Mouse (Mus musculus): ENCODE data around the gene Dnajb12.
"Not testable (repeated sequence)": the region's sequence is repeated elsewhere in the genome, so short reads cannot be mapped to it uniquely, and the experiment has no call there.

Dnajb12 gene

DNA sequence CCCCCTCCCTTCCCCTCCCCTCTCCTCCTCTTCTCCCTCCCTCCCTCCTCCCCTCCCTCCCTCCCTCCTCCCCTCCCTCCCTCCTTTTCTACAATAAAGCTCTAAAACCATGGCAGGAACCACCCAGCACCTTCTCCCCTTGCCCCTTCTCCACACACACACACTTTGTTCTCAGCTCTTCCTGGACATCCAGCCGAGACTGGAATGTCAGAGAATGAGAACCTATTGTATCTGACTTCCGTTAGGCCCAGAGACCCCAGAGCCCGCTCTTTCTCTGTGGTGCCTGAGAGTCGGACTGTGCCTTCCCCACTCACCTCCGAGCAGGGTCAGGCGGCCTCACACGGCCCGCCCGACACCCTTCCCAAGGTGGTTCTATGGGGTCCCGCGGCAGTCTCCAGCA lies 11.1 kb upstream of the Dnajb12 start:
- in situ Hi-C loops (cut with MboI; ENCODE audit: low sequenced_read_pairs) = loop anchor here (10.0 to 25.0 kb wide), 2 partner anchors 553 to 706 kb away; no protein-coding TSS in a partner anchor

DNA sequence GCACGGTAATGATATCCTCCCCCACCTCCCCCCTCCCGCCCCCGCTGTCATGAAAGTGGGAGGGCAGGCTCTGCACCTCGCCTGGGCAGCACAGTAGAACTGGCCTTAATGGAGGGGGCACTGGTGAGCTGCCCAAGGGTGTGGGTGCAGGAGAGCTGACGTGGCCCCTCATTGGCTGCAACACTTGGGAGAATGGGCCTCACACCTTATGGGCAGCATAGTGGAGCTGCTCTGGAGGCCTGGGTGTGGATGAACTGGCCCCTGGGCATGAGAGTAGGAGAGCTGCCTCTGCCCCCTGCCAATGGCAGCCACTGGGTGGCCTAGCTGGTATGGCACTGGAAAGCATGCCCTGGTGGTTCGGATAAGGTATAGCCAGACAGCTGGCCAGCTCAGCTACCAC lies 9.3 kb upstream of the Dnajb12 start:
- in situ Hi-C loops (cut with MboI; ENCODE audit: low sequenced_read_pairs) = loop anchor here (25.0 kb wide), 1 partner anchor 708 kb away; no protein-coding TSS in a partner anchor

DNA sequence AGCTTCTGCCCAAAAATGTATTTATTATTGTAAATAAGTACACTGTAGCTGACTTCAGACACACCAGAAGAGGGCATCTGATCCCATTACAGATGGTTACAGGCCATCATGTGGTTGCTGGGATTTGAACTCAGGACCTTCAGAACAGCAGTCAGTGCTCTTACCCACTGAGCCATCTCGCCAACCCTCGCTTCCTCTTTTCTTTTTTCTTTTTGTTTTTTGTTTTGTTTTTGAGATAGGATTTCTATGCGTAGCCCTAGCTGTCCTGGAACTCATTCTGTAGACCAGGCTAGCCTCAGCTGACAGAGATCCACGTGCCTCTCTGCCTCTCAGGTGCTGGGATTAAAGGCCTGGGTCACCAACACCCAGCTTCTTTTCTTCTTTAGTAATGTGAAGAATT lies 6.7 kb upstream of the Dnajb12 start:
- in situ Hi-C loops (cut with MboI; ENCODE audit: low sequenced_read_pairs) = loop anchor here (25.0 kb wide), 1 partner anchor 710 kb away; no protein-coding TSS in a partner anchor

DNA sequence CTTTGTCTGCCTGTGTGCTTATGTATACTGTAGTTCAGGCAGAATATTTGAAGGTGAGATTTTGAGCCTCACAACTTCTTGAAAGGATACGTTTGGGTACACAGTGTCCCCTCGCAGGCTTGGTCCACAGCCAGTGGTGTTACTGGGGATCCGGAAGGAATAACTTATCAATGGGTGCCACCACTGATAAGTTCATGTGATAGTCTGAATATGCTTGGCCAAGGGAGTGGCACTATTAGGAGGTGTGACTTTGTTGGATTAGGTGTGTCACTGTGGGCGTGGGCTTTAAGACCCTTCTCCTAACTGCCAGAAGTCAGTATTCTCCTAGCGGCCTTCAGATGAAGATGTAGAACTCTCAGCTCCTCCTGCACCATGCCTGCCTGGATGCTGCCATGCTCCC lies 6.2 kb upstream of the Dnajb12 start:
- in situ Hi-C loops (cut with MboI; ENCODE audit: low sequenced_read_pairs) = loop anchor here (25.0 kb wide), 1 partner anchor 711 kb away; no protein-coding TSS in a partner anchor

DNA sequence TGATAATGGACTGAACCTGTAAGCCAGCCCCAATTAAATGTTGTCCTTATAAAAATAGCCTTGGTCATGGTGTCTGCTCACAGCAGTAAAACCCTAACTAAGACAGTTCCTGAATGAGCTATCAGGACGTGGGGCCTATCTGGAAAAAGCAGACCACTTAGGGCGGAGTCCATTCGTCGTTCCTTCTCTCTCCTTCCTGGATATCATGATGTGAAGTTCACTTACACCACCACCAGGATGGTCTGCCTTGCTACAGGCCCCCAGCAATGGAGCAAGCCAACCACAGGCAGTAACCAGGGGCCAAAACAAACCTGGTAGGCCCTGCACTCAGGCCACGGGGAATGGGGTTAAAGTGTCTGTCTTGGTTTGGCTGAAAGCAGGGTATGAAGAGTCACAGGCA lies 5.7 kb upstream of the Dnajb12 start:
- in situ Hi-C loops (cut with MboI; ENCODE audit: low sequenced_read_pairs) = loop anchor here (25.0 kb wide), 1 partner anchor 711 kb away; no protein-coding TSS in a partner anchor

DNA sequence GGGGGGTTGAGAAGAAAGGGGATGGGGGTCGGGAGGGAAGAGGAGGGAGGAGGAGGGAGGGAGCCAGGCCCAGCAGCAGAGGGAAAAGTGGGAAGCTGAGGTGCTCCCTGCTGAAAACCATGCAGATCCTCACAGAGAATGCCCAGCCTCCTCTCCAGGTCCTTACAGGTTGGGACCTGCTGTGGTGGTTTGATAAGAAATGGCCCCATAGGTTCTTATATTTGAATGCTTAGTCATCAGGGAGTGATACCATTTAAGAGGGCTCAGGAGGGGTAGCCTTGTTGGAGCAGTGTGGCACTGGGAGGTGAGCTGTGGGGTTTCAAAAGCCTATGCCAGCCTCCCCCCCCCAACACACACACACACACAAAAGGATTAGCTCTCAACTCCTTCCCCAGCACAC lies 4.0 kb upstream of the Dnajb12 start:
- in situ Hi-C loops (cut with MboI; ENCODE audit: low sequenced_read_pairs) = no loop called here

DNA sequence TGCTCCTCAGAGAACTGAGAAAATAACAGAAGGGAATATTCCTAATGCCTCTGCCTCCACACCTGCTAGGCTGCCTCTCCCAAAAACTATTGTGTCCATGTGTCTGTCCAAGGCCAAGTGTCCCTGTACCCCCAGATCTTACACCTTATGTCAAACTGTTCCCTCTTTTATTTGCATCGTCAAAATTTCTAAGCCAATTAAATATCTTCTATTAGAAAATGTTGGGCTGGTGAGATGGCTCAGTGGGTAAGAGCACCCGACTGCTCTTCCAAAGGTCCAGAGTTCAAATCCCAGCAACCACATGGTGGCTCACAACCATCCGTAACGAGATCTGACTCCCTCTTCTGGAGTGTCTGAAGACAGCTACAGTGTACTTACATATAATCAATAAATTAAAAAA lies 2.7 kb upstream of the Dnajb12 start:
- in situ Hi-C loops (cut with MboI; ENCODE audit: low sequenced_read_pairs) = not testable (repeated sequence)

DNA sequence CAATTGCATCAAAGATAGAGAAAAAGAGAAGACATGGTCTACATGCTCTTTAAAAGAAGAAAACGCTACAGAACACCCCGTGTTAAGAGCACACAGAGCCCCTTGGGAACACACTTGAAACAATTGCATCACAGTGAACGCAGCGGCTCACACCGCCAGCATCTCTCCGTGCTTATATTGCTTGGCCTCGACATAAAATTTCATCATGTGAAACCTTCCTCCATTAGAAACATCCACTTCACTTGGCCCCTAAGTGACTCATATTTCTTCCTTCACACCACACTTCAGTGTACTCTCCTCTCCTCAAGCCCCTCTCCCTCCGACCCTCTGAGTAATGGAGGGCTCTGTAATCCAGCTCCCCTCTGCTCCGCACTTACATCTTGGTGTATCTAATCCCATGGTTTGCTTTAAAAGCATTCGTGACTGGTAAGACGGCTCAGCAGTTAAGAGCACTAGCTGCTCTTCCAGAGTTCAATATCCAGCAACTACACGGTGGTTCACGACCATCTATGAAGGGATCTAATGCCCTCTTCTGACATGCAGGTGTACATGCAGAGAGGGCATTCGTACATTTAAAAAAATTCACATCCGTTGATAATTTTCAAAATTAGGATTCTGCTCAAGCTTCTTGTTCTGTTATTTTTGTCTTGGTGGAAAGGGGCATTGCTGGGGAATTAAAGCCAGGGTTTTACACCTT lies 1.8 kb upstream of the Dnajb12 start:
- in situ Hi-C loops (cut with MboI; ENCODE audit: low sequenced_read_pairs) = no loop called here

DNA sequence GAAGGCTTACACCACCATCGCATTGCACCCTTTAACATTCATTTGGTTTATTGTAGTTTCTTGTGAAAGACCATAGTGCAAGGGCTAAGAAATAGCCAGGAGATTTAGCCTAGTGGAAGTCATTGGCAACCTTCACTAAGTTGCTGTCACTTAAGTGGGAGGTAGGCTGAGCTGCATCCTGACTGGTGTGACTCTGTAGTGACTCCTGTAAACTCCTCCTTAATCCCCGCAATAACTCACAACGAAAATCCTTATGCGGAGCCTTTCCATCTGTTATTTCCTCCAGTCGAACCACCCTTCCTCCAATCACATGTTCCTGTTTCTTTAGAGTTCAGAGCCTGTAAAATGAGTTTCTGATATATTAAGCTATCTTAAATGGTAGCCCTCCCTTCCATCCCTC lies 533 bp upstream of the Dnajb12 start:
- in situ Hi-C loops (cut with MboI; ENCODE audit: low sequenced_read_pairs) = no loop called here

DNA sequence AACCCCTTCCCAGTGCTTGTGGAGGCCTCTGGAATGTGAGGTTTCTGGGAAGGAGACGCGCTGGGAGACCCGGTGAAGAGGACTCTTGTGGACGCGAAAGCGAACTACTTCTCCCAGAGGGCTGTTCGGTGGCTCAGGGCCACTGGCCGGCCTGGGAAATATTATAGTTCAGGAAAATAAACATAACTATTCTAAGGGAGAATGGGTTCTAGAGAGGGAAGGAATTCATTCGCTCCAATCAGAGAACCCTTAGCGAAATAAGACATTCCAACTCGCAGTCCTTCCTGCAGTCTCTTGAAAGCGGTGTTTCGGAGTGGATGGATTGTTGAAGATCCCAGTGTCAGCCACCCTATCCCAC lies 652 bp downstream of the Dnajb12 start:
- in situ Hi-C loops (cut with MboI; ENCODE audit: low sequenced_read_pairs) = no loop called here

DNA sequence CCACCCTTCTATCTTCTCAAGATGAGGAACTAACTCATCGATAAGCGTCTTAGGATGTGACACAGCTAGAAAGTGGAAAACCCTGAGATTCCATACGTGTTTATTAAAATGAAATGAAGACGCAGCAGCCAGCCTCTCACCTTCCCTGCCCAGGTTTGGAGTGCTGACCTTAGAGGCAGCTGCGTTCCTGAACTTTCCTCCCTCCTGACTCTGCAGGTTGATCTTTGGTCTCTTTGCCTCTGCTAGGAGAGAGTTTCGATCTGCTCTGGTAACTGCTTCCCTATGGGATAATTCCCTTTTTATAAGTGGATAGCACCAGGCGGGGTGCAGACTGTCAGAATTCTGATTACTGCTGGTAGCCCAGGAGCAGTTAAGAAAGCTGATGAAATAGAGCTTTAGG lies 1.5 kb downstream of the Dnajb12 start:
- in situ Hi-C loops (cut with MboI; ENCODE audit: low sequenced_read_pairs) = no loop called here

DNA sequence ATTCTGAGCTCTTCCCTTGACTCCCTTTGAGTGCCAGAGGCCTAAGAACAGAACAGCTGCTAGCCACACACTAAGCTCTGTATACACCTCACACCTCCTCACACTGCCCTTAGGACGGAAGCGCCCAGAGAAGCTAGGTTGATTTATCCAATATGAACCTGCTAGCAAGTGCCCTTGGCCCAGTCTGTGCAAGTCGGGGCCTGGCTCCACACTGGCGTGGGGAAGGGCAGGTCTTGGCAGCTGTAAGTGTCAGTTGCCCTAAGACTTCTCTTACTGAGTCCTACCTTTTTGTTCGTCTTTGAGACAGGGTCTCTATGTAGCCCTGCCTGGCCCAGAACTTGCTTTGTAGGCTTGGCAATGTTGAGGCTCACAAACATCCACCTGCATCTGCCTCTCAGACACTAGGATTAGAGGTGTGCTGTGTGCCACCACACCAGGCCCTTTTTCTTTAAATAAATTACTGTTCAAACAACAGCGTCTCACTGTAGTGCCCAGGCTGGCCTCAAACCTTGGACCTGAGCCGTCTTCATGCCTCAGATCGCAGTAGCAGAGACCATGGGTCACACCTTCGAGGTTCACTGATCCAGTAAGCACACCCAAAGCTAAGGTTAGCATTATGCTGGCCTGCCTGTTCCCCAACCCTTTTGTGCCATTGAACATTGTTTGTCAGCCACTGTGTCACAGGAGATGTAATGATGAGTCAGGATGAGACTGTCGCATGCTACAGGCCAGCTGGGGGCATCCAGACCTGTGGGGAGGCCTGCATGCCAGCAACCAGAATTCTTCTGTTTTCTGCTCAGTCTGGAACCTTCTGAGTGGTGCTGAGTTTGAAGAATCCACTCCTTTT lies 5.2 kb downstream of the Dnajb12 start:
- in situ Hi-C loops (cut with MboI; ENCODE audit: low sequenced_read_pairs) = loop anchor here (5.0 kb wide), 1 partner anchor 68 kb away; the partner anchor contains the start of gene Ddit4

DNA sequence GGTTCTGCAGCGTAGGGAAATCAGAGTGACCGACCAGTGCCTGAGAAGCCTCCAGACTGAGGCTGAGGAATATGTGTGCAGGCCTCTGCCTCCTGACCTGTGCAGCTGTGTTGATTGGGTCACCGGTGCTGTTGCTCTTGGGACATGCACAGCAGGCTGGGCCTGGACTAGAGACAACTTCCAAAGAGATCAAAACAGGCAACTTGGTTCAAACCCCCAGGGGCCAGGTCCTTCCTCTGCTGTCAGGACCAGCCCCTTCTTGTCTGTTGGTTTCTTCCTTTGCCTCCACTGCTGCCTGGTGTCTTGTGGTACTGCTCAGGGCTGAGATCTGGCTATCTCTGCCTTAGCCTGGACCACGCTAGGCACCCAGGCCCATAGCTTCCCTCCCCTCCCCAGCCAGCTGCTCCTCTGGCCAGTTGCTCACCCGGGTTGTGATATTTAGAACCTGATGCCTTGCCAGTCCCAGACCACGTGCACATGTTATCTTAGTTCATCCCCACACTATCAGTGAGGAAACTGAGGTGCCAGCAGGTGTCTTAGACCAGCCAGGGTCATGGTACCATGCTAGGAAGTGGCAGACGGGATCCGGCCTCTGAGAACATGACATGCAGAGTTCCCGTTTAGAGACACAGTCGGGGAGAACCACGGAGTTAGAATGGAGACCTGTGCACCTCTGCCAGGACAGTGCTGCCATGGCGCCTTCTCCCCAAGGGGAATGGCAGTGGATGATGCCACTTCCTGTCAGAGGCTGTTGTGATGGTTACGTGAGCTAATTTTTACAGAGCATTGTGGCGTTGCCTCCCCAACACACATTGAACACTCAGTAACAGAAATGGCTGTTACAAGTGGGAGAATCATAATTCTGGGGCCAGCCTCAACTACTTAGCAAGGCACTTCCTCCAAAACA lies 6.1 kb downstream of the Dnajb12 start:
- in situ Hi-C loops (cut with MboI; ENCODE audit: low sequenced_read_pairs) = loop anchor here (5.0 kb wide), 1 partner anchor 67 kb away; the partner anchor contains the start of gene Ddit4

DNA sequence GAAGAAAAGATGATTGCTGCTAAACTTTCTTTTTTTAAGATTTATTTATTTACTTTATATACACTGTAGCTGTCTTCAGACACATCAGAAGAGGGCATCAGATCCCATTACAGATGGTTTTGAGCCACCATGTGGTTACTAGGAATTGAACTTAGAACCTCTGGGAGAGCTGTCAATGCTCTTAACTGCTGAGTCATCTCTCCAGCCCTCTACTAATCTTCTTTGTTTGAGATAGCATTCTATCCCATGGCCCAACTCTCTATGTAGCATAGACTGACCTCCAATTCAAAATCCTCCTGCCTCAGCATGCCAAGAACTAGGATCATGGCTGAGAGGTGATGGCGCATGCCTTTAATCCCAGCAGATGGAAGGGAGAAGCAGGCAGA lies 6.7 kb downstream of the Dnajb12 start:
- in situ Hi-C loops (cut with MboI; ENCODE audit: low sequenced_read_pairs) = loop anchor here (5.0 kb wide), 1 partner anchor 66 kb away; the partner anchor contains the start of gene Ddit4

DNA sequence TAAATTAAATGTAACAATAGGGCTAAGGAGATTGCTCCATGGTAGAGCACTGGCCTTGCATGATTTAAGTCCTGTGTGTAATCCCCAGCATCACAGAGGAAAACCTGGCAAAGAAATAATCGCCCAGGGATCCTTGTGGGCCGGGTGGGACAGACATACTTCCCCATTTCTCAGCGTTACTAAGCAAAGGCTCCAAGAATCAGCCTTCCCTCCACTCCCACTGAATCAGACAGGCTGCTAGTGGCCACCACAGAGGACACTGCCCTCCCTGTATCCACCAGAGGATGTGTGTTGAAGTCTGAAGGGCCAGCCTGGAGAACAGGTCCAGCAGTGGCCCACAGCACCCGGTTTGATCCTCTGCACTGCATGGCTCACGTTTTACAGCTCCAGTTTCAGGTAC lies 8.1 kb downstream of the Dnajb12 start:
- in situ Hi-C loops (cut with MboI; ENCODE audit: low sequenced_read_pairs) = loop anchor here (5.0 kb wide), 1 partner anchor 65 kb away; the partner anchor contains the start of gene Ddit4

DNA sequence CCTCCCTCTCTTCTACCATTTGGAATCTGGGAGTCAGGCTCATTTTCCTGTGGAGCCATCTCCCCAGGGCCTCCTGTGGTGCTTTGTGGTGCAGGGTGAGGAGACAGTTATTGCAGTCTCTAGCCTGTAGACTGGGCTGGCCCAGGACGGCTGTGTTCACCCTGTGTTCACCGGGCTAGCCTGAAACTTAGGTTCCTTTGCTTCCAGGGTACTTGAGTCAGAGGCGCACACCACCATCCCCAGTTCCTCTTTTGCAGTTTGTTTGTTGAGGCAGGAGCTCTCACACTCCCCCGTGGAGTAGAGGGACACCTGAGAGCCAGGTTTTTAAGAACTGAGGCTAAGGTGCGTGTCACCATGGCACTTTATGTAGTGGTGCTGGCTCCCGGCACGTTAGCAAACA lies 10.0 kb downstream of the Dnajb12 start:
- in situ Hi-C loops (cut with MboI; ENCODE audit: low sequenced_read_pairs) = loop anchor here (5.0 kb wide), 1 partner anchor 63 kb away; the partner anchor contains the start of gene Ddit4

DNA sequence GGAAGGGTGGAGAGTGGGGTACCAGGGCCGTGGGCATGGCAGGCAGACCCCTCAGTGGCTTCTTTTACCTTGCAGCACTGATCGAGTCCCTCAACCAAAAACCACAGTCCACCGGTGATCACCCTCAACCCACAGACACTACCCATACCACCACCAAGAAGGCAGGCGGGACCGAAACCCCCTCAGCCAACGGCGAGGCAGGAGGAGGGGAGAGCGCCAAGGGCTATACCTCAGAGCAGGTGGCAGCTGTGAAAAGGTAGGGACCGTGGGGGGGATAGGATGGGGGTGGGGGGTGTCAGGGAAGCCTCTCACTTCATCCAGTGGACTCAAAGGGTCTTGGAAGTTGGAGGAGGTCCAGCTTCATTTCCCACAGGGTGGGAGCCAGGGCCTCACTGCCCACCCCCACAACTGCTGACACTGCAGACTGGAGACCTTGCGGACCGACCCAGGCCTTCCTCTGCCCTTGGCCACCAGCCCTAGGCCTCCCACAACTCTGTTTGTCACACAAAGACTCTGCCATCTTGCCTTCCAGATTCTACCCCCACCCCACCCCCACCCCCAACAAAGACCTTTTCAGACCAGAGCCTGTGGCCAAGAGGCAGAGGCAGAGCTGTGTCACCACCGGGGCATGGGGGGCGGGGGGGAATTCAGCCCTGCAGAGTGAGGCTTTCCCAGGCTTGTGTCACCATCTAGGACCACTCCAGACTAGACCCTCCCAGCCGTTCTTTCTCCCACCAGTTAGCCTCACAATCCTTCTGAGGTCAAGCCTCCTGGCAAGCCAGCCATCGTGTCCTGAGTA lies 10.8 kb downstream of the Dnajb12 start:
- in situ Hi-C loops (cut with MboI; ENCODE audit: low sequenced_read_pairs) = loop anchor here (5.0 kb wide), 1 partner anchor 62 kb away; the partner anchor contains the start of gene Ddit4

DNA sequence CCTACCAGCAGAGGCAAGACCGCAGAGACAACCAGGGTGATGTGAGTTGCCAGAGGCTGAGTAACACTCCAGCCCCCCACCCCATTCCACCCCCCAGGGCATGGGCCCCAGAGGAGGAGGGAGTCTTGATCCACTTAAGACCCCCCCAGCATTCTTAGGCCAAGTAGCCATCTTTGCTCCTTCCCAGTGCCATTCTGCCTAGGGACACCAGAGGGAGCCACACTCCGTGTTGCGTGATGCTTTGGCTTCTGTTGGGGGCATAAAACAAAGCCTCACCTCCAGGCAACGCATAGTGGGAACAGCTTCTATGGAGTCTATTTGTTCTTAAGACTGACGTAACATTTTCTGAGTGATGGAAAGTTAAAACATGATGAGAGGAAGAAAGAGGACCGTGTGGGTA lies 13.6 kb downstream of the Dnajb12 start:
- in situ Hi-C loops (cut with MboI; ENCODE audit: low sequenced_read_pairs) = no loop called here

DNA sequence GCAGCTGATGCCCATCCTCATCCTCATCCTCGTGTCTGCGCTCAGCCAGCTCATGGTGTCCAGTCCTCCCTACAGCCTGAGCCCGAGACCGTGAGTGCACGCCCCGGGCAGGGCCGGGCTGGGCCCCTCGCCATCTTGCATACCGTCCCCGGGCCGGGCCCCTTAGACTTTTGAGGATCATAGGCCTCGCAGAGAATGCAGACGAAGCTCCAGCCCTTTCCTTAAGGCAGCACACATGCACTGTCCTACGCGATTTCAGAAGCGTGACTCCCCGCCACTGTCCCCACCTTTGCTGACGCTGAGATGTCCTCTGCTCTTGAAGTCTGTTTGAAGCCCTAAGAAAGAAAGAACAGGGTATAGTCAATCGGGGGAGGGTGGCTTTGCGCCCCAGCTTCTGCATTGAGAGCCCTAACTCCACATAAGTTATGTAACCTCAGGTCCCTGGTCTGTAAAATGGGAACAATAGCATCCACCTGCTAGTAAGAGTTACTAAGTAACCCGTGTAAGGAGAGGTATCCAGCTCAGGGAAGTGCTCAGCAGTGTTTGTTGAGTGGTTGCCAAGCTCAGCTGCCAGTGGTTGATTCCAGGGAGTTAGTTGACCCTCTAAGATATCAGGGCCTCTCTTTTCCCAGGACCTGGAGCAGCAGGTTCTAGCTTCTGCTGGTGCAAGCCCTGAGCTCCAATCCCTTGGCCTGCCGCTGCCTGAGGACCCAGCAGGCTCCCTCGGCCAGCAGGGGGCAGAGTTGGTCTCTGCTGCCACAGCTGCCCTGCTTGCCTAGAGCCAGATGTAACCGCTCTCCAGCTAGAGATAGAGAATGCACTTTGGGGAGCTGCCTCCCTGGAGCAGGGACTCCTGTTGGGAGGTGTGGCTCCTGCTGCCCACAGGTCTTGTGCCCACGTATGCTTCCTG lies 15.2 kb downstream of the Dnajb12 start:
- in situ Hi-C loops (cut with MboI; ENCODE audit: low sequenced_read_pairs) = no loop called here
